Mouse (Mus musculus): ENCODE results near the gene Tmem9. TPM values are rescaled to one million over a fixed set of nuclear protein-coding genes. Genes with fewer than 3 reads are reported as not detected.
A peak's percentile ranks its signal among the peaks of the same experiment; 100 is the strongest.

Gene Tmem9
- 5.8 and 12.7 TPM in 2 replicates for total RNA-seq (2015)
- 5.1 and 9.2 TPM in 2 replicates for total RNA-seq (2017)

DNA sequence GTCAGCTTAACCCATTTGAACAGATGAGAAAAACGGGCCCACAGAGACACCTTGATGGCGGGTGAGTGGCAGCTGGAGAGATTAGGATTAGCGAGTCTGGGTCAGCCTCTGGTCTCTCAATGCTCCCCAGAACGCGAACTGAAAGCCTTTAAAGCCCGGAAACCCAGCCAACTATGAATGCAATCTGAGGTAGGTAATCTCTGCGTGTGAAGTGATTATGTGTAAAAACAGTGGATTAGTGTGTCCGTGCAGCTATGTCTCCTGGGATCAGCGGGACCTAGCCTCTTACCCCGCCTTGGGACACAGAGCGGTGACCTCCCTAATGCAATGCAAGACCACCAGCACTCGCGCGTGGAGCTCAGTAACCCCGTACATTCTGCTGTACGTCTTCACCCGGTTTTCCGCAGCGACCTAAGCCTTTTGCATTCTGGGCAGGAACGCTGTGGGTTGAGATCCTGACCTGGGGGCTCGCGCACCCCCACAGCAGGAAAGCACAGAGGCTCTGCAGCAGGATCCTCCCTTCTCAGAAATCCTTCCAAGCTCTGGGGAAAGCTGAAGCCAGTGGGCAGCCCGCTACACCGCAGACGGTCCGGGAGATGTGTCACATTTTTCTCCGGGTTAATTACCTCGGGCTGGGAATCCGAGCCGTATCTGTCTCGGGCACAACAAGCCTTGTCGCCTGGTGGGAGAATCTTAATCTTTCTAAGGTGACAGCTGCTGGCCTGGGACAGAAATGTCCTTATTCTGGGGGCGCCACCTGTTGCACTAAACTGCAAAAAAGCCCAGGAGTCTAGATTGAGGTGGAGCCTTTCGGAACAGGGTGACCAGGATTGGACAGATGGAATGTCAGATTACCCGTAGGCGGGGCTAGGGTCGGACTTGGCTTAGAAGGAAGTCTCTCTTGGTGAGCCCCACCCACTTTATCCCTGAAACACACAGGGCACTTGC, at the start of gene Tmem9:
Gene Tmem9, plus strand, starts transcription at position 940 of the 948 bp plus-strand sequence.
- ATAC-seq (replicated peaks; ENCODE audit: poor library complexity), result peak; percentile 99

DNA sequence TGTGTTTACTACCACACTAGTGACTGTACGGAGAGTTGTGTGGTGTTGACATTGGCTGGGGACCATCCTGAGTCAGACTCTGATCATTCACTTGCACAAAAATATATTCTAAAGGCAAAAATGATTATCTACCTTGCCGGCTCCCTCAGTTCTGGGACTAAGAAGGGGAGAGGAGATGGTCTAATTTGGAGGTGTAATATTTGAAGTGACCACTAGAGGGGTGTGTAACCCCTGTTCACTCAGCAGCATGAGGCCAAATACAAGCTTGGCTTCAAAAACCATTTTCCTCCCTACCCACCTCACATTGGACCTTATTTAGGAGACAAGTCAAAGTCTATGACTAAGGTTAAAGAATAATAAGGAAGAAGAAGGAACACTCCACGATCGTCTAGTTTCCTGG, 49.5 kb upstream of the Tmem9 start:
- ATAC-seq (replicated peaks; ENCODE audit: poor library complexity), result peak; percentile 86

DNA sequence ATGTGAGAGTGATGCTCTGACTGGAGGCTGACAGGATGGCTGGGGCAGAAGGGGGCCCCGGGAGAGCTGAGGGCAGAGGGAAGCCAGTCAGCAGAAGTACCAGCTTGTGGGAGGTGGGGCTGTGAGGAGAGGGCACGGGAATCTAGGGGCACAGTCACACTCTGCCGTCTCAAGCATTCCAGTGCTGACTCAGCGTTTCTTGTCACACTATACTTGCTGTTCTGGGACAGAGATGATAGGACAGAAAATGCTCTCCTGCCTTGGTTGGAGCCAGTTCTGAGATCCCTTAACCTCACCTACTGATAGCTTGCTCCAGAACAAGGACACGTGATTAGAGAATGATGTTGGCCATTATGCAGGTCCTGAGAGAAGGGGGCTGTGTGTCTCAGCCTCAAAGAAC, 44.8 kb upstream of the Tmem9 start:
- ATAC-seq (replicated peaks; ENCODE audit: poor library complexity), result no peak

DNA sequence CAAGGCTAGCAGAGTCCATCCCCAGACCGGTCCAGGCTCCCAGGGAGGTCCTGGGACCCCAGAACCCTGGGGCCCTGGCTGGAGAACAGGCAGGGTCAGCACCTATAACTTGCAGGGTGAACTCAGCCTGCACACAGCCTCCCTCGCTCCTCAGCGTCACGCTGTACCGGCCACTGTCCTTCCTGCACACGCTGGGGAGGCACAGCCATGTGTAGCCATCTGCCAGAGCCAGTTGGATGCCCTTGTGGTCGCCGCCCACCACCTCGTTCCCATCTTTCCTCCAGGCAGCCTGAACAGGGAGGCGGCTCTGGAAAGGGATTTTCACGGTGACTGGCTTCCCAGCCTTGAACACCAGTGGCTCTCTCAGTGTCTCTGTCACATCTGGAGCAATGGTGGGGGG, 43.4 kb upstream of the Tmem9 start:
- ATAC-seq (replicated peaks; ENCODE audit: poor library complexity), result no peak

GRCm38 (mm10) chr1:135967739-135968138, 40.2 kb upstream of the Tmem9 start:
- ATAC-seq (replicated peaks; ENCODE audit: poor library complexity), result no peak

DNA sequence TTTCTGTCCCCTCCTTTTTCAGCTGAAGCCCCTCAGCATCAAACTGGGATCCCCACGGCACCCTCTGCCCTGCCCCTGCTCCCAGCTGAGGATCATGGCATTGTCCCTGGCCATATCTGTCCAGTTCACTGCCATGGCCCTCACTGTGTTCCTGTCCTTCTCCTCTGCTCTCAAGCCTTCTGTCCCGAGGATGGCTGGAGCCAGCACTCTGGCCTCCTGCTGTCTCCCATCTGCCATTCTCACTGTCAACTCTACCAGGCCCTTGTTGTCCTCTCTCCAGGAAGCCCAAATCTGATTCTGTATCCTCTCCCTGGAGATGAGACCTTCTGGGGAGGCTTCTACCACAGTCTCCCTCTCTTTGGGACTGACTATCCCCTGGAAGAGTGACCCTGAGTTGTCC, 37.5 kb upstream of the Tmem9 start:
- no peak for ATAC-seq (replicated peaks; ENCODE audit: poor library complexity)

- no peak for ATAC-seq (replicated peaks; ENCODE audit: poor library complexity)
These were observed 35.4 kb upstream of the Tmem9 start for GRCm38 (mm10) chr1:135972576-135972975.

GRCm38 (mm10) chr1:135984105-135984504, 23.8 kb upstream of the Tmem9 start:
- no peak for ATAC-seq (replicated peaks; ENCODE audit: poor library complexity)

GRCm38 (mm10) chr1:135989876-135990275, 18.1 kb upstream of the Tmem9 start:
- no peak for ATAC-seq (replicated peaks; ENCODE audit: poor library complexity)

DNA sequence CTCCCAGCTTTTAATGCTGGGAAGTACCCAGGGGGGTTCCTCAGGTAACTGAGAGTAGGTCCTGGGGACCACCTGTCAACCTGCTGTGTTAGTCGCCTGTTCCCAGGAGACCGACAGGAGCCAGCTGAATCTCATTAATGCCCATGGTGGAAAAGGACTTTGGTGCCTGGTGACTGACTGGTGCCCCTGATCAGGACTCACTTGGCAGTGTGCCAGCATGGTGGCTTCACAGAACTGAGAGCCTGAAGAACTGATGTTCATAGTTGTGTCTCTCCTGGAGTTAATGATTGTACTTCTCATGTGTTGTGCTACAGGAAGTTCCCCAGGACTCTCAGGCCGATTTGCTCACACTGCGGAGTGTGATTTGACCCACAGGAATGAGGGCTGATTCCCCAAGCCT, 14.5 kb upstream of the Tmem9 start:
- no peak for ATAC-seq (replicated peaks; ENCODE audit: poor library complexity)

DNA sequence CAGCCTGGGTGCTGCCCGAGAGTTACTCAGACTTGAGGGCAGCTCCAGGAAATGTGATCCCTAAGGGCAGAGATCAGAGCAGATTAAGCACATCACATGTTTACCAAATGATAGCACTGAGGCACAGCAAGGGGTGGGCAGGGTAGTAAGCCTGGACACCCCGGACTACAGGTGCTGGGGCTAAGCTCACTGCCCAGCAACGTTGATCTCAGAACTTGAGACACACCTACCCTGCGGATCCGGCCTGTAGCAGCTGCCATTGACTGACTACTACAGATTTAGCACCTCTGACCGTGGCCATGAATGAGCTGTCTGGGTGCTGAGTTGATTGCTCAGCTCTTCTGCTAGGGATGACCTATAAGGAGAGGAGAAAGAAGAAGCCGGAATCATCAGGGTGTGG, 10.4 kb upstream of the Tmem9 start:
- ATAC-seq (replicated peaks; ENCODE audit: poor library complexity), result no peak

DNA sequence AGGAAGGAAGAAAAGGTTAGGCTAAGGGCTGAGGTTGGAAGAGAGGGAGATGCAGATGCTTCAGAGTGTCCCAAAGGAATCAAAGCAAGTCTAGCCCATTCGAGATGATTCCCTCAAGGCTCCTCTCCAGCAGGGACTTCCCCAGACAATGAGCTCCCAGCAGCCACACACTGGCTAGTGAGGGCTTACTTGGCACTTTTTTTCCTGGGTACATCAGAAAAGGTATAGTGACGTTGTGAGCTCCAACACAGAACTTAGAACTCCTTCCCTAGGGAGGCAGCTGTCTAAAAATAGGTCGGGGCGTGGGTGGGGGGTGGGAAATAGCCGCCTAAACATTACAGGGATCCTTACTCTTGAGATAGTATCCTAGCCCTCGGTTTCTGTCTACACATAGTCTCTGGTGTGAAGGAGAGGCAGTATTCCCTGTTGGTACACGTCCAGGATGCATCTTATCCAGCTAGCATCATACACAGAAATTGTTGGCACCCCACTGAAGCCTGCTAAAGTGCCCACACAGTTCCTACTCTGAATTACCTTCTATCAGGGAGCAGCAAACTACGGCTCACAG, 8.1 kb upstream of the Tmem9 start:
- no peak for ATAC-seq (replicated peaks; ENCODE audit: poor library complexity)

GRCm38 (mm10) chr1:136001438-136001837, 6.5 kb upstream of the Tmem9 start:
- no peak for ATAC-seq (replicated peaks; ENCODE audit: poor library complexity)

DNA sequence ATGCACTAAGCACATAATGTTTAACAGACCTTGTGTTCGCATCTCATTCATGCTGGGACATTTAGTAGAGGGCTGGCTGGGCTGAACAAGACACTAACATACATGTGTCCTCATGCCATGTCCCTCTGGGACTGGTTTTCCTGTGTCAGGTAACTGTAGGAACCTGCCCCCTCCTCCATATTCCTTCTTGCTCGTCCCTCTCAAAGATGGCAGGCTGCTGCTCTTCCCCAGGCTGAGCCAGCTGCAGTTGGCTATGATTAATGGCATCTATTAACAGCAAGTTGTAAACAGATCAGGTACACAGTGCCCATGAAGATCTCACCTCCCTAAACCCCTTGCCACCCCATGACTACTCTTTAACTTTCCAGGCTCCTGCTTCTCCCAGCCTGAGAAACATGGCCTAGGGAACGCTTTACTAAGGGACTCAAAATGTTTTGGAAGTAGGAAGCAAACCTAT, 1.6 kb upstream of the Tmem9 start, which contains the start of gene Igfn1:
Gene Igfn1, minus strand, starts transcription at position 51 of the 457 bp plus-strand sequence.
- ATAC-seq (replicated peaks; ENCODE audit: poor library complexity), result no peak

DNA sequence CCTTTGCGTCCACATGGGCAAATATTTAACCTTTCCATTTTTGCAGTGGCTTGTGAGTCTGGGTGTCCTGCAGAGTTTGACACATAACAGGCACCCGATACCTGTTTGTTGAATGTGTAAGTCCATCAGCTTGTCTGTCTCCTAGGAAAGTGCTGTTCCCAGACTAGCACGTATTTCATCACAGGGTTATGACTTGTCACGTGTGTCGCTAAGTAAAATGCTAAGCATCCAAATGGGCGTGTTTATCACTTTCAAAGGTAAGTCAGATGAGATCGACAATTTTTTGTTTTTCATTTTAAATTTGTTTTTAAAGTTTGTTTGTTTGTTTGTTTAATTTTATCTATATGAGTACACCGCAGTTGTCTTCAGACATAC, 196 bp downstream of the Tmem9 start:
- ATAC-seq (replicated peaks; ENCODE audit: poor library complexity), result peak; percentile 42

DNA sequence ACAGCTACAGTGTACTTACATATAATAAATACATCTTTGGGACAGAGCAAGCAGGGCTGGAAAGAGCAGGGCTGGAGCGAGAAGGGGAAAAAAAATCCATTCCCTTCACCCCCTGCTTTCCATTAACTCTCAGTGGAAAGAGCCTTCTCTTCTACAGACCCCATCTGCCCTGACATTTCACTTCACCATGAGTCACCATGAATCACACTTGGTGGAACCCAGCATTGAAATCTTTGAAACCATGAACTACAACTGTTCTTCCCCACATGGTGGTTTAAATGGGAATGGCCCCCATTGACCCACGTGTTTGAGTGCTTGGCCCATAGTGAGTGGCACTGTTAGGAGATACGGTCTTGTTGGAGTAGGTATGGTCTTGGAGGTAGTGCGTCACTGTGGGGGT, 2.3 kb downstream of the Tmem9 start:
- no peak for ATAC-seq (replicated peaks; ENCODE audit: poor library complexity)

DNA sequence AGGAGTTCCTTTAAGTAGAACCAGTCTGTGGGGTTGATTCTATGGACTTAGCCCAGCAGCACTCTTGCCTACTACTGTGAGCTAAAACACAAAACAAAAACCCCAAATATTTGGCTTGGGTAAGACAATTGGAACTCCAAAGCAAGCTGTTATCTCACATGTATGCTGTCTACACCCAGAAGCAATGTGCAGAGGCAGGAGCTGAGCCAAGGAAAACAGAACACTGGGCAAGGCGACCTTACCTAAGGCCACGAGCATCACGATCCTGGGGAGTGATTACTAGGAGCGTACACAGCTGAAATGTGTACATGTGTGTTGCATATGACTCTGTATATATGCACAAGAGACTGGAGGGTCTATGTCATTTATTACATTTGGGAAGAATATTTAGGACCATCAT, 5.6 kb downstream of the Tmem9 start:
- no peak for ATAC-seq (replicated peaks; ENCODE audit: poor library complexity)

DNA sequence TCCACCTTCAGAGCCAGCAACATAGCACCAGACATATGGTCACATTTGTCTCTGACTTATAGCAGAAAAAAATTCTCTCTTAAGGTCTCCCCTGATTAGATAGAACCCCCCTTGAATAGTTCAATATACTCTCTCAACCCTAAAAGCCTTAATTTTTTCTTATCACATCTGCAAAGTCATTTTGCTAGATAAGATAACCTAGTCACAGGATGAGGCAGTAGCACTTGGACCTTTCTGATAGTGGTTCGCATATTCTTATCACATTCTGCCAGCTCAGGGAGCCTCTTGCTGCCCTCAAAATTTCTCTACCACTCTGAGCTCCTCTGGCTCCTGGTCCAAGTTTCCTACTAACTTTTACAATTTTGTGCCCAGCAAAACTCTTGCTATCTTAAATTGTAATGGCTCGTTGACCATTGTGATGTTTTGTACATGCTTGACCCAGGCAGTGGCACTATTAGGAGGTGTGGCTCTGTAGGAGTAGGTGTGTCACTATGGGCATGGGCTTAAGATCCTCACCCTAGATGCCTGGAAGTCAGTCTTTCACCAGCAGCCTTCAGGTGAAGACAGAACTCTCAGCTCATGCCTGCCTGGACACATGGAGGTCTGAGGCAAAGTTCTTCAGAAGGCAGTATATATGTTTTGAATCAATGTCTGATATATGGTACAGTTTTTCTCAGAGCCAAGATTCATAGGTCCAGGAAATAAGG, 7.0 kb downstream of the Tmem9 start:
- peak; percentile 71 for ATAC-seq (replicated peaks; ENCODE audit: poor library complexity)

GRCm38 (mm10) chr1:136017307-136017706, 9.4 kb downstream of the Tmem9 start:
- ATAC-seq (replicated peaks; ENCODE audit: poor library complexity), result no peak

DNA sequence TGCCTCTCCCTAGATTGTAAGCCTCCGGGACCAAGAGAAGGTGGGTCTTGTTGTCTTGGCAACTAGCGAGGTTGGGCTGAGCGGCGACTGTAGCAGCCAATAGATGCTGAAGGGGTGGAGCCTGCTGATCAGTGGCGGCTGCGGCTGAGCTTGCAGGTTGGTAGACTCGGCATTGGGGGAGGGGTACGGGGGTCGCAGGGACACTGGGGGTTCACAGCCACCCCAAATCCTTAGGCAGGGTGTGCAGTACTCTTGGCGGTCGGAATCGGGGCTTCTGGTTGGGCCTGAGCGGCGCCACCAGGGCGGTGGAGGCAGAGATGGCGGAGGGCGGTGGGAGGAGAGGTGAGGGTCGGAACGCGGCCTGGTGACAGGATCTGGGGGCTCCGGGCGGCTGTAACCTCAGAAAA, 10.0 kb downstream of the Tmem9 start:
- ATAC-seq (replicated peaks; ENCODE audit: poor library complexity), result peak; percentile 92

DNA sequence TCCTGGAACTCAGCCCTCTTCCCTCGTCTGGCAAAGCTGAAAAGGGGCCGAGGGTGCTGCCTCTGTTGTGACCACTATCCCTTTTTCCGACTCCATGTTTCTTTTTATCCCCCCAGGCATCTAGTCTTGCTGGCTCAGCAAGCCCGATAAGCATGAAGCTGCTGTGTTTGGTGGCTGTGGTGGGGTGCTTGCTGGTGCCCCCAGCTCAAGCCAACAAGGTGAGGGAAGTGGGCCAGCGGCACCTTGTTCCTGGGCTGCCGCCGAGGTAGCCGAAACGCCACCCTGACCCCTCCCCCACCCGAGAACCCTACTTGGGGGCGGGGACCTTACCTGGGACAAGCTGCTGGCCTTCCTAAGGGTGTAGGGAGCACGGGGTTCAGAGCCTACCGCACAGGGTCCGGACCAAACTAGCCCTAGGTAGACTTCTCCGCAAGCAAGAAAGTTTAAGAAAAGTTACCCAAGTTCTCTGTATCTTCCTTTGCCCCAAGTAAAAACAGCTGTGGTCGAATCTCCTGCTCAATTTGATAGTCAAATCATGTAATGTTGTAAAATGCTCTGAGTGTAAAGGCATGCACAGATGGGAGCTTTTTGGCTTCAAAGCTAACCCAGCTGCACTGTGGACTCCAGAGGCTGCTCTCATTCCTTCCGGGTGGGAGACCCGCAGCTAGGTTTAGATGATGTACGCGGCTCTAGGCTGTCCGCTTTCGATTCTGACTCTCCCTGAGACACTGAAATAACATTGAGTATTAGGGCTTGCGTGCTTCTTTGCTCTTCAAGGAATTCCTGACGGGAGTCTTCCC, 10.6 kb downstream of the Tmem9 start:
- no peak for ATAC-seq (replicated peaks; ENCODE audit: poor library complexity)

All from megakaryocyte progenitor cell, adult 5-6 weeks (primary cell).